Mouse (Mus musculus): Measurements from ENCODE around the gene Dhps.
A peak's percentile ranks its signal among the peaks of the same experiment; 100 is the strongest.

Gene Dhps

DNA sequence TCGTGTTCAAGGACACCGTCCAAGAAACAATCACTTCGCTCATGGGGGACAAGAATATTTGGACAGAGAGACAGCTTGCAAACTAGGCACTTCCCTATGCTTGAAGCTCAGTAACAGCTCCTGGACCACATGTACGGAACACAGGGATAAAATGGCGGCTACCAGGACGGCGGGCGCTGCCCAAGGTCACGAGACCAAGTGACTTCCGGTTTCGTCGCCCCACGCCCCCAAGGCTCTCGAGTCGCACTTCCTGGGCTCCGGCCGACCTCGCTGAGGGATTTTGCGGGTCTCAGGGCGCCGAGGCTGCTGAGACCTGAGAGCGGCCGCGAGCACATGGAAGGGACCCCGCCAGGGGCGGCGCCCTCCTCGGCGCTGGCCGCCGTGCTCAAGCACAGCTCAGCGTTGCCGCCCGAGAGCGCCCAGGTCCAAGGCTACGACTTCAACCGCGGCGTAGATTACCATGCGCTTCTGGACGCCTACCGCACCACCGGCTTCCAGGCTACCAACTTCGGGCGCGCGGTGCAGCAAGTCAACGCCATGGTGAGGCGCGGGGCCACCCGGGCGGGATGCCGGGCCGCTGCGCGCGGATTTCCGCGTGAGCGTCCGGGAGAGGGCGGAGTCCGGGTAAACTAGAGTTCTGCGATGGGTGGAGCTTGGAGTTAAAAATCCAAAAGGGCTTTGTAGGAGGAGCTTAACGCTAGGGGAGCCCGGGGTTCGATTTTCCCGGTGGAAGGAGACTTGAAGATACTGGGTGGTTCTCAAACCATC is at the start of gene Dhps:
Gene Dhps, plus strand, starts transcription at position 244 of the 768 bp plus-strand sequence.
- peak; percentile 76 for DNase-seq (ENCODE audit: low read depth, low spot score)

DNA sequence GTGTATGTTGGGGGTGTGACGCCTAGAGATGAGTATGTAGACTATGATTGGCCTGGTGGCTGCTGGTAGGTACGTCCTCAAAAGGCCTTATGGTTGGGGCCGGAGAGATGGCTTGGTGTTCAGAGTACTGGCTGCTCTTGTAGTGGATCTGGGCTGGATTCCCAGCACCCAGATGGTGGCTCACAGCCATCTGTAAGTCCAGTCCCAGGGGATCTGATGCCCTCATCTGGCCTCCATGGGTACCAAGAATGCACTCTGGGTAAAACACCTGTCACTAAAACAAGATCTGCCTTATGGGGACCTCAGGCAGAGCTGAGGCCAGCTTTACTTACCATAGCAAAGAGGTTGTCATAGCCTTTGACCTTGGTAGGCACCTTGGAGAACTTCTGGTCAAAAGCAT is 47.7 kb upstream of the Dhps start:
- DNase-seq (ENCODE audit: low read depth, low spot score): no peak

DNA sequence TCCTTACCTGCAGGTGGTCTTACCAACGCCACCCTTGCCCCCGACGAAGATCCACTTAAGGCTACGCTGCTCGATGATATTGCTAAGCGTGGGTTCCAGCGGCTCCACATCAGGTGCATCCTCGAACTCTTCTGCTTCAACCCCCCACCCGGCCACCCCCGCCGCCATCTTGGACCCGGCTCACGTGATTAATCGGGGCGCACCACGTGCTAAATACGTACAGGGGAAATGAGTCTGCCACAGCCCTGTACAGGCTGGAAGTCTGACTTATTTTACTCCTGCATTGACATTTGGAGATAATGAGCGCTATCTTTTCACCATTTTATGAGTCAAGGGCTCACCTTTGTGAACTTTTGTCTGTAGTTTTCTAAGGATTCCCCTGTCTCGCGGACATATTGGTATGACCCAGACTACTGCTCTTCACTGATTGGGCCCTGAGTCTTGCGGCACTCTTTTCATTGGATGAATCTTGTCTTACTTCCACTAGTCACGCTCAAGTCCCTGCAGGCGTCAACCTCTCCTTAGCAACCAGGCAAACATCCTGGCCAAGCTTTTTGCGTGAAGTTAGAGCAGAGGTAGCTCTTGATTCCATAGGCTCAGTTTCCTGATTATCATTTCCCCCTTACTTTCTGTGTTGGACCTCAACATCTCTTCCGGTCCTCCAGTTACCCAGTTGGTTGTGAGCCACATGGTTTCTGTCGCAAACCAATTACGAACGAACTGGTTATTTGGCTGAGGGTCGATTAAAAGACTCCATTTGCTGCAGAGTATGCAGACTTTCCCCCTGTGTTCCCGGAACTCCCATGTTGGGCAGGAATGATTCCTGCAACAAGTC is 46.2 kb upstream of the Dhps start, which contains the start of gene Asna1:
Gene Asna1, minus strand, starts transcription at position 184 of the 835 bp plus-strand sequence.
- peak; percentile 86 for DNase-seq (ENCODE audit: low read depth, low spot score)

DNA sequence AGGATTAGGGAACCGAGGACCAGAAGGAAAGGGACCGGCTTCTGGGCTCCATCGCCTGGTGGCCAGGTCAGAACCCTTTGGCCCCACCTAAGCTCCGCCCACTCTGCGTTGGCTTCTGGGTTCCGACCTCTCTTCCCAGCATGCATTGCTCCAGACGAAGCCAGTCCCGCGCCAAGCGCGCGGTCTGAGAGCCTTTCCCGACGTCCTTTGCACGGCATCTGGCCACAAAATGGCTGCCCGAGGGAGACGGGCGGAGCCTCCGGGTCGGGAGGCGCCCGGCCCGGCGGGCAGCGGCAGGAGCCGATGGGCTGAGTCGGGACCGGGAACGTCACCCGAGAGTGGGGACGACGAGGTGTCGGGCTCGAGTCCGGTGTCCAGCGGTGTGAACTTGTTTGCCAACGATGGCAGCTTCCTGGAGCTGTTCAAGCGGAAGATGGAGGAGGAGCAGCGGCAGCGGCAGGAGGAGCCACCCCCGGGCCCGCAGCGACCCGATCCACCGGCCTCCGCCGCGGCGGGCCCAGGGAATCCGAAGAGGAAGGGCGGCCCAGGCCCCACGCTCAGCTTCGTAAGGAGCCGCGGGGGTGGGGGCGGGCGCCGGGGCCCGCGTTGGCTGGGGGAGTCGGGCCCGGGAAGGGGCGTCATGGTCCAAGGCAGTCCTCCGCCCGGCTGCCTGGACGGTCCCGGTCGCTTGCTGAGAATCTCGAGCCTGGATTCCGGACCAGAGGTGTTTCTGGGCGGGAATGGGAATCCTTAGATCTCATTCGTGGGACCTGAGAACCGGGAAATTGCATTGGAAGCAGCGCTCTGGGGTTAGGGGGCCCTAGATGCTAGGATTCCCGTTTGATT is 44.7 kb upstream of the Dhps start, which contains the start of gene Trir:
Gene Trir, plus strand, starts transcription at position 154 of the 846 bp plus-strand sequence.
- peak; percentile 94 for DNase-seq (ENCODE audit: low read depth, low spot score)

DNA sequence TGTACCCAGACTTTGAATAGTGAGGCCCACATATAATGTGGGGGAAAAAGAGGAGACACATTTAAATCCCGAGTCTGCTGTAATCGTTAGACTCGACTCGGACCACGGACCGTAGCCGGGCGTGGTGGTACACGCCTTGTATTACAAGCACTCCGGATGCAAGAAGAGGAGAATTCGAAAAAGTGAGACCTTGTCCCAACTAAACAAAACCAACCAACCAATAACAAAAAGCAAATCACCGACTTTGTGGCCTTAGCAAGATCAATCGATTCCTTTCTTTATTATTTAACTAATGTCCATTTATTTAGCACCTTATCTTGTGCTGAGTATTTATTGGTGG is 44.1 kb upstream of the Dhps start:
- DNase-seq (ENCODE audit: low read depth, low spot score): no peak

DNA sequence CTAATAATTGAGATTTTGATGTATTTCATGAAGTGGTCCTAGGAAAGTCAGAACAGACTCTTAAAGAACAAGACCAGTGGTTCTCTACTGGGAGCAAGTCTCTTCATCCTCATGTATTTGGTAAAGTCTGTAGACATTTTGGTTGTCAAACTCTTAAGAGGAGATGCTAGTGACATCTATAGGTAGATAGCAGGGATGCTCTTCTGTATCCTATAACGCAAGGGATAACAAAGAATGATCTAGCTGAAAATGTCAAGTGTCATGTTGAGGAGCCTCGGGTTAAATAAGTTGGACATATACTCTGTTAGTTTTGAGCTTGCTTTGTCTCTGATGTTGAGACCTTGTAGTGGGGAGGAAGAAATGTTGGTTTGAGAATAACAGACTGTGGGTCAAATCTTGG is 43.6 kb upstream of the Dhps start:
- DNase-seq (ENCODE audit: low read depth, low spot score): no peak

DNA sequence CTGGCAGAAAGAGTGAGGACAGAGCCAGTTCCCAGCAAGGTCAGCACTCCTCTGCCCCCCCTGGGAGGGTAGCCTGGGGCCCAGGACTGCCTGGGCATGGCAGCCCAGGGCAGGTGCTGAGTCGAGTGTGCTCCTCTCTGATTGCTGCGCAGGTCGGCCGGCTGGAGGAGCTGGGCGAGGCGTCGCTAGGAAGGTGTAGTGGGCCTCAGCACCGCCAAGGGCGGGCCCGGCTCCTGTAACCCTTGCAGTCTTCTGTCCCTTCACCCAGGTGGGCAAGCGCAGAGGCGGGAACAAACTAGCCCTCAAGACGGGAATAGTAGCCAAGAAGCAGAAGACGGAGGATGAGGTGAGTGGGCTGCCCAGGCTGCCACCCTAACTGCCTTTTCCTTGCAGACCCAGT is 42.3 kb upstream of the Dhps start:
- no peak for DNase-seq (ENCODE audit: low read depth, low spot score)

DNA sequence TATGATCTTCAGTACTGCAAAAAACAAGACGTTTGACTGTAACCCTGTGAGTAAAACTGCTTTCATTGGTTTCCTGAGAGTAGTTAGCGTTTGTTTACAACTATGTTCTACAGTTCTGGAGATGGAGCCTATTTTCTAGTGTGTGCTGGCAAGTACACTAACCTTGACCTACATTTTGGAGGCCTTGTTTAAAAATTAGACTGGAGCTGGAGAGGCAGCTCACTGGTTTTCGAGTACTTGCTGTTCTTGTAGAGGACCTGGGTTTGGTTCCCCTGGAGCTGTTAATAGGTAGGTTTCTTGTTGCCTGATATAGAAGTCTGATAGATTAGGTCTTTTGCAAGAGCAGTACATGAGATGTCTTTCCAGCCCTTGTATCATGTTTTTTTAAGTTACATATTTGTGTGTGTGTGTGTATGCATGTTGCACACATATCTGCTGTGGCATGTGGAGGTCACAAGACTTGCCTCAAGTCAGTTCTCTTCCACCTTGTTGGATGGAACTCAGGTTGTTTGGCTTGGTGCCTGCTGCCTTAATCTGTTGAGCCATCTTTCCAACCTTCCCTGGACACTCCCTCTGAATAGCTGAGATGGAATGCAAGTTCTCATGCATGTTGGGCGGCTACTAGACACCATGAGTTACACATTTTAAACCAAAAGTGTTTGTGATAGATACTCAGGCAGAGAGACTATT is 38.8 kb upstream of the Dhps start:
- no peak for DNase-seq (ENCODE audit: low read depth, low spot score)

DNA sequence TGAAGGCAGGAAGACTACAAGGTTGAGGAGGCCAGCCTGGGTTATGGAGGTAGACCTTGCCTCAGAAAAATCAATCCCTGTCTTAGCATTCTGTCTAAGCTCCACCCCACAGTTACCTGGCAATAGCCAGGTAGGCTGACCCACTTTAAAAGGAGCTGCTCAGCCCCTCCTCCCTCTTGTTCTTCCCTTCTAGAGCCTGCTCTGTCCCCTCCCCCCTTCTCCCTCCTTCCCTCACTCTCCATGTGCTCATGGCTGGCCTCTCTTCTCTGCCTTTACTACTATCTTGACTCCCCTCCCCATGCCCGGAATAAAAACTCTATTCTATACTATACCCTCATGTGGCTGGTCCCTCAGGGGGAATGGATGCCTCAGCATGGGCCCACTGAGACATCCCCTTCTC is 37.7 kb upstream of the Dhps start:
- DNase-seq (ENCODE audit: low read depth, low spot score): no peak

DNA sequence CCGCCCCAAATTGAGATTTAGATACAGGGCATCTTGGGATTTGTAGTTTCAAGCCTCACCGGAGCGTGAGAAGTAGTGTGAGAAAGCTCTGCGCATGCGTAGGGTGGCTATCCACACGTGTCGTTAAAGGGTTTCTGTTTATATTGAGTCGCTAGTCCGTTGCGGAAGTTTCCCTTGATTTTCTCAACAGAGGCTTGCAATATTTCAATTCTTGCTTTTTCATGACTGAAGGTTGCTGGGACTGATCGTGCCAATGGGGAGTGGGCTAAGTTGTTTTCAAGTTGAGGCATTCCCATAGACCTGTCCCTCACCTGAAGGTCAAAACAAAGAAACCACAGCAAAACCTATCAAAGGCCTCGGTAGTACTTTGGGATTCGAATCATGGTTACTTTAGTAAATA is 36.8 kb upstream of the Dhps start:
- peak; percentile 61 for DNase-seq (ENCODE audit: low read depth, low spot score)

DNA sequence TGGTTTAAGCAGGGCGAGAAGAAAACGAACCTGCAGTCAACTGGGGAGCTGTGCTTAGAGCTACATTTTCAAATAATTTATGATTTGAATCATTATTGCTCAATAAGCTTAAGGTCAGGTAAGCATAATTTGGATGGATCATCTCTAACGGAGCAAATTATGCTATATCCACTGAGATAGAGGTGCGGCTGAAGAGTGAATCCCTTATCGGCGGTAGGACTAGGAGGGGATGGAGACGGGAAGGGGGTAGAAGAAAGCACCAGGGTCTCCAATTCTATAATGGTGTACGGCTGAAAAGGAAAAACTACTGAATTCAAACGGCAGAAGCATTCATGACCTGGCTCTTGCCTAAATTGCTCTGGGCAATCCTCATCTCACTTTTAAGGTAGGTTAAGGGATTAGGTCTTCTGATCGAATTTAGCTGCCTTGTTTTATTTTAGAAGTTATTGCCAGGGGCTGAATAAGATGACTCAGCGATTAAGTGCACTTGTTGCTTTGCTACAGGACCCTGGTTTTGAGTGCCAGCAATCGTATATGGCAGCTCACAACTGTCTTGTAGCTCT is 36.3 kb upstream of the Dhps start:
- DNase-seq (ENCODE audit: low read depth, low spot score): no peak

DNA sequence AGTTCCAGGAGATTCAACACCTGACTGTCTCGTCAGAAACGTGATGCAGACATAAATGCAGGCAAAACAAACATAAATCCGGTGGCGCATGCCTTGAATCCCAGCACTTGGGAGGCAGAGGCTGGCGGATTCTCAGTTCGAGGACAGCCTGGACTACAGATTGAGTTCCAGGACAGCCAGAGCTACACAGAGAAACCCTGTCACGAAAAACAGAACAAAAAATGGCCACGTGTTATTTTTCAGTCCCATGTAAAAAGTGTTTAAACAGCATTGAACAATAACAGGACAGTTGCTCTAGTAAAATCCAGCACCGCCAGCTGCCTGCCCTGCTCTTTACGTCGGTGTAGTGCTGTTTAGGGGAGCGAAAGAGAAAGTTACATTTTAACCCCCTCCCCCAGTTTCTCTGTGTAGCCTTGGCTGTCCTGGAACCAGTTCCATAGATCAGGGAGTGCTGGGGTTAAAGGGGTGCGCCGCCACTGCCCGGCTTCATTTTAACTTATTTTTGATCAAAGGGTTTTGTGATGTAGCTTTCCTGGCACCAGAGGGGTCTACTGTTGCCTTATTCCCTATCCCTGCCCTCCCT is 35.7 kb upstream of the Dhps start:
- no peak for DNase-seq (ENCODE audit: low read depth, low spot score)

DNA sequence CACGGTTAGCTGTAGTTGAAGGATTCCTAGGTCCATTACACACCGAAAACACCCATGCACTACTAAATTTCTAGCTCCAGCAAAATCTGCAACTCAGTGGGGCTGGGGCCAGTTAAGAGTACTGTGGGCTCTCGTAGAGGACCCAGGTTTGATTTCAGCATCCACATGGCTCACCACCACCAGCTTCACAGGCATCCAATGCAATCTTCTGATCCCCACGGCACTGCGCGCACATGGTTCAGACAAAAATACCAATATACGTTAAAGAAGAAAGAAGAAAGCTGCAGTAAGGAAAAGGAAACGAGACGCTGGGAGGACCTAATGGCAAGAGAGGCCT is 35.2 kb upstream of the Dhps start:
- no peak for DNase-seq (ENCODE audit: low read depth, low spot score)

DNA sequence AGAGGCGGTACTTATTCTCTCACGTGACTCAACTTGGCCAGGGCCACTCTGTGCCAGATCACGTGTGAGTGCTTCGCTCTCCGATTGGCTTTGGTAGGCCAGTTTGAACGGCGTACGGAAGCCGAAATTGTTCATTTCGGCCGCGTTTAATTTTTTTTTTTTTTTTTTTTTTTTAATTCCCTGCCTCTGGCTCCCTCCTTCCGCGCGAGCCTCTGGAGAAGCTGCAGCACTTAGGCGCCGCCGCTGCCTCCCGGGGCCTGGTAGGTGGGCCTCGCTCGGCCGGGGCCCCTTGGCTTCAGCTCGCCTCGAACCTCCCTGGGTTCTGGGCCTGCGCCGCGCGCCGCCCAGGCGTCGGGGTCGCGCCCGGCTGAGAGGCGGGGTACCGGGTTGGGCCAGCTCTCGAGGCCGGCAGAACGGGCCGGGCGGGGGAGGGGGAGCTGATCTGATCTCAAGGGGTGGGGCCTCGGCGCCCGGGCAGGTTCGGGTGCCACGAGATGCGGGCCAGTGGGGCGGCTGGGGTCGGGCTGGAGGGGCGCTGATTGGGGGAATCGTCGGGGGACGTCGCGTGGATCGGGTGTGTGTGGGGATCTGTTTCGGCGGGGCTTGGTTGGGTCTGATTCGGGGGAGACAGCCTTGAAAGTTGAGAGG is 34.7 kb upstream of the Dhps start, which contains the start of gene Tnpo2:
Gene Tnpo2, plus strand, starts transcription at position 198 of the 648 bp plus-strand sequence.
- DNase-seq (ENCODE audit: low read depth, low spot score): peak; percentile 93

DNA sequence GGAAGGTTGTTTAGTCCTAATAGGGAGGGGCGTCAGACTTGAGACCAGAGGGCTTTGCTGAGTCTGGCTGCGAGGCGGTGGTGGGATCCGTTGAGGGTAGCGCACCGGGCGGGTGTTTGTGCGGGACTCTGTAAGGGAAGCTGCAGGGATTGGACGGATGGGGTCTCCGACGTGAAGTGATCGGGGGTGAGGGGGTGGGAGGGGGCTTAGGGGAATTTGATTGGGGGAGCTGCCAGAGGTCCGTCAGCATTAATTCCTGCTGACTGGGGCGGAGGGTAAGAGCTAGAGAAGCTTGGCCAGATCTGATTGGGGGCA is 34.2 kb upstream of the Dhps start:
- DNase-seq (ENCODE audit: low read depth, low spot score): no peak

DNA sequence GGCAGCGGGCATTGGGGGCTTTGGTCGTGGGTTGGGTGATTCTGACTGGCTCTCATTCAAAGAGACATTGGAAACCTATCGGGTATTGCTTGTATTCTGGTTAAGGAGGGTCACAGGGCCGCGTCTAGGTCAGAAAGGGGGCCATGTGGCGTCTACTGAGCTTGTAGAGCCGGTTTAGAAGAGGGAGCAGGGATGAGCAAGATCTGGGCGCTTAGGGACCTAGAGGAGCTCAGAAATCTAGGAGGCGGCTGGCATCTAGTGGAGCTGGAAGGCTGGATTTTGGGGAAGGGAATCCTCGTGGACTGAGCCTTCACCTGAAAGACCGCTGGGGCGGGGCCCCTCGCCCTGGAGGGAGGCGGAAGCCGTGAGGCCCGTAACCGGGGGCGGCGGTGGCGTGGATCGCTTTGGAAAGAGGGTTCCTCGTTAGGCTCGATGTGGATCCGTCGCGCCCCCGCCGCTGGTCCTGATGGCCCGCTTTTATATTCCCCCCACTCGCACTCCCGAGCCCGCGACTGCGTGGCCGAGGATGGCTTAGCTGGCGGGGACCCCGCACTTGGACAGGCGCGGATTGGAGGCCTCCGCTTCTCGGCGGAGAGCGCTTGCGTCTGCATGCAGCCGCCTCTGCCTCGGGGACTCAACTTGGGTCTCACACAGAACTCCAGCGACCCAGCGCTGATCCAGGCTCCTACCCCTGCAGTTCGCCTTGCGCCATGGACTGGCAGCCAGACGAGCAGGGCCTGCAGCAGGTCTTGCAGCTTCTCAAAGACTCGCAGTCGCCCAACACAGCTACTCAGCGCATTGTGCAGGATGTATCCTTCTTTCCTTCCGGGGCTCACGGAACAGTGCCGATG is 33.7 kb upstream of the Dhps start:
- DNase-seq (ENCODE audit: low read depth, low spot score): no peak

DNA sequence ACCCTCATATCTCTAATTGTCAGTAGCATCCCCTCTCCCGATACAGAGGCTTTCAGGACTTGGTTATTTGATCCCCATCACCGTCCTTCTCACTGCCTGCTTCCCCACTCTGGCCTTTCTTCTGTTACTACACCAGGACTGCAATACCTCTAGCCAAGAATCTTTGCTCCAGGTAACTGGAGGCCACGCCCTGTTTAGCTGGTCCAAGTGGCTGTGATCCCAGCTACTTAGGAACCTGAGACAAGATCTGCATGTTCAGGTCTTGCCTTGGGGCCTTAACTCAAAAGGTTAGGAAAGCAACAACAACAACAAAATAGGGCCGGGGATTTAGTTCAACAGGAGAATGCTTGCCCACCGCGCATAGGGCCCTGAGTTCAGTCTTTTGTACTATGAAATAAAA is 27.9 kb upstream of the Dhps start:
- no peak for DNase-seq (ENCODE audit: low read depth, low spot score)

DNA sequence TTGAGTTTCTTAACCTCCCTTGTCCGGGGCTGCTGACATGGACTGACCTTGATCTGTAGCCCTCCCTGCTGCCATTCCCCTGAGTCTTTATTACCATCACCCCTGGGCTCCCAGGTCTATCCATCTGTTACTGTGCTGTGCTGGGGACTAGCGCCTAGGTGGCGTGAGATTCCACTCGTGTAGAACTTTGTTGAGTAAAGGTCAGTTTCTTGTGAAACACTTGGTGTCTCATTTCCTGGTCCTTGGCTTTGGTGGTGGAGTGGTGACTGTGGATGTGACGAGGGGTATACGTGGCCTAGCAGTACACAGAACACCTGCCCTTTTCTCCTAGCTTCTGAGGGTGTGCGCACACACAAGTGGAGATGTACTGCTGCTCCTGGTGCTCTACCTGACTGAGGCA is 14.2 kb upstream of the Dhps start:
- DNase-seq (ENCODE audit: low read depth, low spot score): no peak

DNA sequence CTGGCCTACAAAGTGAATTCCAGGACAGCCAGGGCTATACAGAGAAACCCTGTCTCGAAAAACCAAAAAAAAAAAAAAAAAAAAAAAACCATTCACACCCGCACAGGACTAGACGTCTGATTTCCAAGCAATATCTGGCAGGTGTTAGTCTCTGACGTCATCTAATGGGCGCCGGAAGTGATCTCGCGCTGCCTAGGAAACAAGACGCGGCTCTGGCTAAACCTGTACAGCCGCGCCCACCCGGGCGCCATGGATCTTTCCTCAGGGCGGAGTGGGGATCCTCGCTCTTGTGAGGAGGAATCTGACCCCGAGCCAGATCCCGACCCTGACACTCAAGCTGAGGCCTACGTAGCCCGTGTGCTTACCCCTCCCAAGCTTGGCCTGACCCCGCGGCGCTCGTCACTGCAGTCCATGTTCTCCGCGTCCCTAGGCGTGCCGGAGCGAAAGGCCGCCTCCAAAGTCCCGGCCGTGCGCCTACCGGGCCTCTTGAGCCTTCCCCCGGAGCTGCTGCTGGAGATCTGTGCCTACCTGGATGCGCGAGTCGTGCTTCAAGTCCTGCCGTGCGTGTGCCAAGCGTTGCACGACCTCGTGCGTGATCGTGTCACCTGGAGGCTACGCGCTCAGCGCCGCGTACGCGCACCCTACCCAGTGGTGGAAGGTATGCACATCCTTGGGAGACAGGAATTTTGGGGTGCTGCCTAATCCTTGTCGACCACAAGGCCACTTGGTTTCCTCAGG is 11.5 kb upstream of the Dhps start, which contains the start of gene Fbxw9:
Gene Fbxw9, plus strand, starts transcription at position 177 of the 738 bp plus-strand sequence.
- peak; percentile 91 for DNase-seq (ENCODE audit: low read depth, low spot score)

Measured in retina, adult 2 months (tissue).